Mouse (Mus musculus) myocyte (in vitro differentiated cells): ENCODE results near the gene Cphx3. TPM values are rescaled to one million over a fixed set of nuclear protein-coding genes. Genes with fewer than 3 reads are reported as not detected.
"Not testable (repeated sequence)": the region's sequence is repeated elsewhere in the genome, so short reads cannot be mapped to it uniquely, and the experiment has no call there.

Source experiments
- H3K27me3 ChIP-seq: one replicate; pipeline ENCODE4 v1.6.1; 2011; ENCODE audit not compliant: control insufficient read depth, insufficient read depth, insufficient read length
- H3K36me3 ChIP-seq: one replicate; pipeline ENCODE4 v1.6.1; 2011; ENCODE audit not compliant: control insufficient read depth, insufficient read depth
- H3K4me2 ChIP-seq: one replicate; pipeline ENCODE4 v1.6.1; 2011; ENCODE audit warnings: low read depth, control low read depth
- H3K4me3 ChIP-seq: one replicate; pipeline ENCODE4 v1.5.1; 2011; ENCODE audit warnings: mild to moderate bottlenecking, control low read depth, moderate library complexity
- H3K79me2 ChIP-seq: one replicate; pipeline ENCODE4 v1.6.1; 2011; ENCODE audit not compliant: control insufficient read depth, insufficient read depth
- H3ac ChIP-seq: one replicate; pipeline ENCODE4 v1.6.1; 2011; ENCODE audit not compliant: control insufficient read depth, insufficient read length
- polyA plus RNA-seq: library from polyadenylated mRNA; unstranded; fragments of >200 nt; fragmentation: generic; extraction: Trizol; gene quantifications from one replicate; pipeline ENCODE4 v1.2.1, GENCODE M21; 2012; ENCODE audit warnings: missing spikeins

Cphx3 gene
- polyA plus RNA-seq, 1 experiment: 0.23 TPM

DNA sequence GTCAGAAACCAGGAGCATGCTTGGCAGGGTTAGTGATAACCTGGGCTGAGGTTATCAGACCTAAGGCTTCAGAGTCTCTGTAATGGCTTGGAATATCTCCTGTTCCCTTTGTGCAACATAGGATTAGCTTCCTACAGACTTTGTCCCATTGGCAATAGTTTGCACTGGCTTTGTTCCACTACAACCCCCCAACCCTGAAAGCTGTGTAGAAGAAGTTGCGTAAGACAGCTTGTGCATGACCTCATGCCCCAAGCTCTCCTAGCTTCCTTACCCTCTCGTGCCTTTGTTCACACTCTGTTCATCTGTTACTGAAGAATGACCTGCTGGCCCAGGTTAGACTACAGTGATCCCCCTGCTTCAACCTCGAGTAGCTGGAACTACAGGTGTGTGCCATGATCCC, 15.5 kb downstream of the Cphx3 start:
- not testable (repeated sequence) for H3K79me2 ChIP-seq, H3K27me3 ChIP-seq, H3K4me2 ChIP-seq, H3ac ChIP-seq, H3K36me3 ChIP-seq, H3K4me3 ChIP-seq

DNA sequence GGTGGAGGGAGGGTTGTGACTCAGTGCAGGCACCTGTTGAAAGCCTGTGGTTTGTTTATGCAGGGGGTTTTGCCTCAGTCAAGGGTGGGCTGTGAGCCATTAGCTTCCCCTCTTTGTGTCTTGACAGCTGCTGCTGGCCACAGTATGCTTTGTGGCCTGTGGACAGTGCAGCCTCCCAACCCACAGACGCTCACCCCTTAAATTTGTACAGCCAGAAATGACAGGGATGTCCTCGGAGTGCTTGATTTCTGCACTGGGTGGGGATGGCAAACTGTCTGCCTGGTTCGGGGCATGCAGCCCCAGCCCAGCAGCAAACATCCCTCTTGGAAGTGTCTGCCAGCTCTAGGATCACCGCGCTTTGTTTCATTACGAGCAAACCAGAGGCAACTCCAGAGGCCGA, 36.1 kb downstream of the Cphx3 start, which contains the start of gene Duxbl2:
Gene Duxbl2 (plus strand): TSS at position 200 of the 400 bp plus-strand sequence.
- not testable (repeated sequence) for H3ac ChIP-seq, H3K27me3 ChIP-seq, H3K36me3 ChIP-seq, H3K79me2 ChIP-seq, H3K4me2 ChIP-seq, H3K4me3 ChIP-seq

DNA sequence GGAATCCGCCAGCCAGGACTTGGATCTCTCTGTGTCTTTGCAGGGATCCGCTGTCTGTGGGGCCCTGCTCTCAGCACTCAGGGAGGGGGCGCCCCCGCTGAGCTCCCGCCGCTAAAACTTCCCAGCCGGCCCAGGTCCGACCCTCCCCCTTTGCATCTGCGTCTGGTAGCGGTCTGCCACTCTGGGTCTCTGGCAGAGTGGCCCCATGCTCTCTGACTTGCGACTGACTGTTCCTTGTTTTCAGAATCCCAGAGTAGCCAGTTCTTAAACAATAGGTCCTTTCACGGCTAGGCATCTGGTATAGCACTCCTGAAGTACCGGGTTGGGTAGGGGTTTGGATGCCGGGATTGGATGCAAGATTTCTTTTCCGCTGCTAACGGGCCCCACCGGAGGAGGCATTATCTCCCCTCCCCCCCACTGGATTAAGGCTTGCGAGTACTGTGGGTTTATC, 36.5 kb downstream of the Cphx3 start:
- H3K4me3 ChIP-seq, H3K79me2 ChIP-seq, H3ac ChIP-seq, H3K36me3 ChIP-seq, H3K4me2 ChIP-seq, H3K27me3 ChIP-seq: not testable (repeated sequence)

DNA sequence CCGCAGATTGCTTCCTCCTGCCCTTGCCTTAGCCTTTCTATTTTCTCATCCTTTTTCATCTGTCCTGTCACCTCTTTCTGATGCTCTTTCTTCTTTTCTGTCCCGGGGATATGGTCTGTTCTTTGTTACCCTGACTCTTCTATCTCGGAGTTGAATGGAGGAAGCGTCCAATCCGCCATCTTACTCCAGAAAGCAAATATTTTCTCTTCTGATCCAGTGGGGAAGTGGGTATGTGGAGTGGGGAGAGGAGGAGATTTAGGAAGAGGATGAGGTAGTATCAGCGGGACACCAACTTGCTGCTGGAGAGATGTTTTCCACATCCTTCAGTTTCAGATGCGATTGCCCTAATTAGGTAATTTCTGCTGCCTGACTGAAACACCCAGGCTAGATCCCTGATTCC, 37.0 kb downstream of the Cphx3 start:
- H3K4me3 ChIP-seq, H3K4me2 ChIP-seq, H3K27me3 ChIP-seq, H3K36me3 ChIP-seq, H3ac ChIP-seq, H3K79me2 ChIP-seq: not testable (repeated sequence)

DNA sequence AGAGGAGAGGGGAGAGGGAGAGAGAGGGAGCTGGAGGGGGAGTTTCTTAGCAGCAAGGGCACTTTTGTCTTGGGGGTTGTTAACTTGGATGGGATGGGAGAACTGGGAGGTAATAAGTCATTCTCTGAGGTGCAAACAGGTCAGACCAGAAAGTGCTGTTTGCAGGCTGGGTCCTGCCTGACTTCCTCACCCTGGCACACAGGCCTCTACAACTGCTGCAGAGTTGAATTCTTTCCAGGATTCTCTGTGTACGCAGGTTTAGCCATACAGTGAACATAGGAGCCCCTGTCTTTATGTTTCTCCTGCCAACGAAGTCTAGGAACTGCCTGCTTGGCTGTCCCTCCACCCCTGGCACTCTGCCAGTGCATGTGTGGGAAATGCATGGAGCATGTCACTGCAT, 65.0 kb downstream of the Cphx3 start:
- not testable (repeated sequence) for H3K27me3 ChIP-seq, H3K36me3 ChIP-seq, H3ac ChIP-seq, H3K79me2 ChIP-seq, H3K4me2 ChIP-seq, H3K4me3 ChIP-seq

DNA sequence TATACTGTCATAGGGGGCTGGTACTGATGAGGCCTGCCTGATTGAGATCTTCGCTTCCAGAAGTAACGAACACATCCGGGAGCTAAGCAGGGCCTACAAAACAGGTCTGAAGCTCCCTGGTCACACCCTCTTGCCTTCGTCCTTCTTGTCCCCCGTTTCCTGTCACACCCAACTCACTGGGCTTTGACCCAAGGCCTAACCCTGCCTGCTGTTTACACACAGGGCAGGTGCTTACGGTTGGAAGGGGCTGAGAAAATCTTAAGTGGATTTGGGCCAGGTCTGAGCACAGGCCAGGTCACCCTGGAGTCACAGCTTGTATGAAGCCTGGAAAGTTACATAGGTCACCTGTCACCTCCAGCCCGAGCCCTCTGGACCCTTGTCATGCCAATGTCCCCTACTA, 73.9 kb downstream of the Cphx3 start:
- not testable (repeated sequence) for H3K4me3 ChIP-seq, H3K36me3 ChIP-seq, H3K4me2 ChIP-seq, H3K27me3 ChIP-seq, H3ac ChIP-seq, H3K79me2 ChIP-seq

DNA sequence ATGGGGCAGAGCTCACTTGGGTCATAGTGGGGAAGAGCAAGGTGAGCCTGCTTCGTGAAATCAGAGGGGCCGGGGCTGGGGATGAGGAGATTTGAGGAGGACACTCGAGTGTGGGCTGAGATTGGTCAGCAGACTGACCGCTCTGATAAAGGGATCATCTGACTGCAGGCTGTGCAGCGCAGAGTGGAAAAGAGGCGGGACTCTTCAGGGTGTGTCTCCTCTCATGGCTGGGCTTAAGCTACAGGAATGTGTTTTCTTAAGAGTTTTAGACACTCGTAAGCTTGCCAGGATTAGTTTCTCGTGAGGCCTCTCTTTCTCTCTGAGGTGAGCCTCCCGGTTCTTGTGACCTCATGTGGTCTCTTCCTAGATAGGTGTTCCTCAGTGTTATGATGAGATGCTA, 79.1 kb downstream of the Cphx3 start:
- not testable (repeated sequence) for H3K27me3 ChIP-seq, H3K4me2 ChIP-seq, H3ac ChIP-seq, H3K4me3 ChIP-seq, H3K79me2 ChIP-seq, H3K36me3 ChIP-seq

DNA sequence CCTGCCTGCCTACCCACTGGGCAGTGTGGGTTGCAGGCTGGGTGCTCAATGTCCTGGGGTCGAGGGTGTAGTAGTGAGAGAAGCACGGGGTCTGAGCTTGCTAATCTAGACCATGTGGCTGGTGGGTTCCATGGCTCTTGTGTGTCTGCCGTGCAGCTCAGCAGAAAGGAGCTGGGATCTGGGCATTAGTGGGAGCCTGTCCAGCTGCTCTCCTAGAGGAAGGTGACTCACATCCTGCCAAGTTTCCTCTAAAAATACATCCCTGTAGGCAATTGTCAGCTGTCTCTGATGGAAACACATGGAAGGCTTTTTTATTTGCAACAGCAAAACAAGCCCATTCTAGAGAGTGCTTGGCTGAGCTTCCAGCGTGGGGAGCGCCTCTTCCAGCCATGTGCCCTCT, 80.3 kb downstream of the Cphx3 start:
- not testable (repeated sequence) for H3K36me3 ChIP-seq

DNA sequence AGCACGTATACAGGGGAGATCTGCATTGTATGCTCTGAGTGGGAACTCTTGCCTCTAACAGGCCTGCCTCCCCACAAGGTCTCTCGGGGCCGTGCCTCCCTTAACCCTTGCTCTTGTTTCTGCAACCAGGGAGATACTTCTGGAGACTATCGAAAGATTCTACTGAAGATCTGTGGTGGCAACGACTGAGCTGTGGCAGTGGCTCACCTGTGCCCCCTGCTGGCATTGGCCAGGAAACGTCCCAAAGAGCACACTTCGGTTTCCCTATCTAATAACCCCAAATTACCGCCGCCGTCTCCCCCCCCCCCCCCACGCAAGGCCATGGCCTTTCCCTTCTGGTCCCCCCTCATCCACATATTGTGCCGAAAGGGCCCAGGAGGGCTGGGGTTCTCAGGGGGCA, 83.2 kb downstream of the Cphx3 start:
- H3K27me3 ChIP-seq, H3K79me2 ChIP-seq, H3K4me2 ChIP-seq, H3K4me3 ChIP-seq, H3K36me3 ChIP-seq, H3ac ChIP-seq: not testable (repeated sequence)

More for the DNA sequence above, 80.3 kb downstream of the Cphx3 start:
- H3K27me3 ChIP-seq, H3K4me2 ChIP-seq, H3ac ChIP-seq, H3K79me2 ChIP-seq, H3K4me3 ChIP-seq: not testable (repeated sequence)

DNA sequence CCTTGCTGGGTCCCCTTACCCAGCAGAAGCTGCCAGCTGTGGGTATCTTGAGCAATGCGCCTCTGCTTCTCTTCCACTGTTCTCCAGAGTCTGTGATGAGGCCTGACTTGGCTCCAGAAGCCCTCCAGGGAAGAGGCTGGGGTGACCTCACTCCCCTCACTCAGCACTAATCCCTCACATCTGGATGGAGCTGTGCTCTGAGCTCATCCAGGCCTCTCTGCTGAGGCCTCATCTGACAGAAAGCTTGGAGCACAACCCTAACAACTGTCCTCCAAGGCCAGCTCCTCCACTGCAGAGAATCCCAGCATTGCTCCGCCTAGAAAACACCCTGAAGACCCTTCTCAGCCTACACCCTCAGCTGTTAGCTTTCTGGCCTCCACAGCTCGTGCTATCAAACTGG, 91.9 kb downstream of the Cphx3 start:
- H3K79me2 ChIP-seq, H3K27me3 ChIP-seq, H3K4me3 ChIP-seq, H3K36me3 ChIP-seq, H3ac ChIP-seq, H3K4me2 ChIP-seq: not testable (repeated sequence)

DNA sequence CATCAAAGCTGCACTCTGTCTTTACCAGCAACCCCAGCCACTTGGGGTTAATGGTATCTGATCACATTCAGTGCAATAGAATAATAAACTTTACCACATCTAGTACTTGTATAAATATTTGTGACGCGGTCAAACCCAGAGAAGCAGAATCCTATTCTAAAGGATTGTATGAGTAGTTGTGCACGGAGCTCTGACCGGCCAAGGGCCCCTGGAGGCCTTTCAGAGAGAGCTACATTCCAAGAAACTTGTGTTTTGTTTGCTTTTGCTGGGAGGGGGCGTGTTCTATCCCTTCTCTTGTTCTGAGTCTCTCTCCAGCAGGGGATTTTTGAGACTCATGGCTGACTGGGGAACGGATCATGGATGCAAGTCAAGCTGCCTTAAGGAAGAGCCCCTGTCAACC, 92.9 kb downstream of the Cphx3 start:
- H3K79me2 ChIP-seq, H3K36me3 ChIP-seq, H3K4me3 ChIP-seq, H3K27me3 ChIP-seq, H3K4me2 ChIP-seq, H3ac ChIP-seq: not testable (repeated sequence)

DNA sequence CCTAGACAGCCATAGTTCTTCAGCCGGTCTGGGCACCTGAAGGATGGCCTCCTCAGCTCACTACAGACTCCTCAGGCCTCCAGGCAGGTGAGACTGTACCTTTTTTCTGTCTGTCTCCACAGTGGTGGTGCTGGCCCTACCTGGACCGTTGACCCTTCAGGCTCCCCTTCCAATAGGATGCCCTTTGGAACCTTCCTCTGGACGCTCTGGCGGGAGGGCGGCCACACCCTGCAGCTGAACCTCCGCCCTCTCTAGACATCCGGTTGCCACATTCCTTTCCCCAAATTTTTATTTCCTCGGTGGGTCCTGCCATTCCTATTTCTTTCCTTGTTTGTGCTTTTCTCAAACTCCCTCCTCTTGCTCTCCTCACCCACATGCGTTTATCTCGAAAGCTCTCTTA, 99.6 kb downstream of the Cphx3 start:
- not testable (repeated sequence) for H3K27me3 ChIP-seq, H3K79me2 ChIP-seq, H3K4me3 ChIP-seq, H3K4me2 ChIP-seq, H3ac ChIP-seq, H3K36me3 ChIP-seq

DNA sequence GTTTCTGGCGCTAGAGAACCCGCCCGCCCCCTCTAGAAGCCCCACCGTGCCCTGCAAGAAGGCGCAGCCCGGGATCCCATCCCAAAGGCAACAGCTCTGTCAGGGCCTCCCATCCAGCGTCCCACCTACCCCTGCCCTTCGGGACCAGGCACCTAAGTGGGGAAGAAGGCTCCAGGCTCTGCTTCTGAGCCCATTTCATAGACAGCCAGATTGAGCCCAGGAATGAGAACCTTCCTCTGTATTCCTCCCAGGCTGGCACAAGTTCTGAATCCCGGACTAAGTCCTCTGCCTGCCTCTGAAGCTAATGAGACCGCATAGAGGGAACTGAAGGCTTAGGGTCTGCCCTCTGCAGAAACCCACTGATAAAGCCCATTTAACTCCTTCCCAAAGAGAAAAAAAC, 100.3 kb downstream of the Cphx3 start, which contains the start of gene Plac9b:
Gene Plac9b (minus strand): TSS at position 101 of the 400 bp plus-strand sequence.
- not testable (repeated sequence) for H3K36me3 ChIP-seq, H3K4me3 ChIP-seq, H3K79me2 ChIP-seq, H3K4me2 ChIP-seq, H3K27me3 ChIP-seq, H3ac ChIP-seq

DNA sequence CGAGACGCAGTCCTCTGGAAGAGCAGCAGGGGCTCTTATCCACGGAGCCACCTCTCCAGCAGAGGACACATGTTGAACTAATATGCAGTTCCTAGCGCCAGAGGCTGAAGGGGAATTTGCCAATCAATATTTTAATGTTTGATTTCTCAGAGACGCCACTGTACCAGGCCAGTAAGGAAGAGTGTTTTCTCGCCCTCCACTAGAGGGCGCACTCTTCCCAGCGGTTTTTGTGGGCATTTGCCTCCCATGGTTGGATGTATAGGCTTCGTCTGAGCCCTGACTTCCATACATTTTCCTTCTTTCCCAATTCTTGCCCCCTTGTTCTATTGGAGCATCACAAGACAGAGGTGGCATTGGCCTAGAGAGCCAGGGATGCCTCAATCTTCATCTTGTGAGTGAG, 104.5 kb downstream of the Cphx3 start:
- H3K4me3 ChIP-seq, H3K79me2 ChIP-seq, H3ac ChIP-seq: not testable (repeated sequence)

More for the DNA sequence above, 104.5 kb downstream of the Cphx3 start:
- not testable (repeated sequence) for H3K36me3 ChIP-seq, H3K4me2 ChIP-seq, H3K27me3 ChIP-seq
